Mouse (Mus musculus) heart, postnatal 0 days (tissue): ENCODE measurements around the gene Gm10643. TPM values are rescaled to one million over a fixed set of nuclear protein-coding genes. Genes with fewer than 3 reads are reported as not detected.
A peak's percentile ranks its signal among the peaks of the same experiment; 100 is the strongest.

Source experiments
- ATAC-seq: fragments of 200-750 bp; cut with Nextera tagmentation; 2 replicates; pipeline ENCODE4 v1.8.0; 2017; ENCODE audit warnings: low read depth, moderate number of reproducible peaks, moderate library complexity; ENCODE audit not compliant: insufficient read depth
- DNase-seq: peaks from one replicate; pipeline ENCODE4 v3.0.0-alpha.2; 2016; ENCODE audit warnings: low spot score
- H3K27ac ChIP-seq: fragments of 300-500 bp; sonication (generic); 2 replicates; pipeline ENCODE4 v1.5.1; 2014; ENCODE audit warnings: low read depth, mild to moderate bottlenecking
- H3K27me3 ChIP-seq: fragments of 300-500 bp; sonication (generic); 2 replicates; pipeline ENCODE4 v1.6.1; 2014; ENCODE audit warnings: low read length, mixed read lengths; ENCODE audit not compliant: control insufficient read depth, insufficient read depth
- H3K36me3 ChIP-seq: fragments of 300-500 bp; sonication (generic); replicated peaks from 2 replicates; pipeline ENCODE4 v1.6.1; 2014; ENCODE audit warnings: low read length, mixed read lengths; ENCODE audit not compliant: control insufficient read depth, insufficient read depth
- H3K4me1 ChIP-seq: fragments of 300-500 bp; sonication (generic); 2 replicates; pipeline ENCODE4 v1.6.1; 2014; ENCODE audit warnings: antibody characterized with exemption; ENCODE audit not compliant: control insufficient read depth, insufficient read depth
- H3K4me2 ChIP-seq: fragments of 300-500 bp; sonication (generic); 2 replicates; pipeline ENCODE4 v1.6.1; 2014; ENCODE audit warnings: low read depth, mild to moderate bottlenecking, low read length, moderate library complexity
- H3K4me3 ChIP-seq: fragments of 300-500 bp; sonication (generic); 2 replicates; pipeline ENCODE4 v1.5.1; 2014; ENCODE audit warnings: low read depth, low read length
- H3K9ac ChIP-seq: fragments of 300-500 bp; sonication (generic); replicated peaks from 2 replicates; pipeline ENCODE4 v1.6.1; 2014; ENCODE audit warnings: low read depth, low read length, mixed read lengths
- H3K9me3 ChIP-seq: fragments of 300-500 bp; sonication (generic); replicated peaks from 2 replicates; pipeline ENCODE4 v1.6.1; 2016; ENCODE audit warnings: low read length; ENCODE audit not compliant: control insufficient read depth
- CTCF ChIP-seq: IDR thresholded peaks from 2 replicates; pipeline ENCODE4 v1.5.1; 2016; ENCODE audit warnings: antibody characterized with exemption, control low read depth, low read depth
- EP300 ChIP-seq: IDR thresholded peaks from 2 replicates; pipeline ENCODE4 v1.6.1; 2016; ENCODE audit warnings: antibody characterized with exemption, low read depth
- WGBS: fragments of 180-500 bp; shearing (Covaris S2); extraction: QIAGEN DNeasy Blood & Tissue Kit; methylation state at CpG from one replicate; pipeline ENCODE4 v1.1.7; 2014; 5-methylcytosine and 5-hydroxymethylcytosine counted together
- polyA plus RNA-seq: library from polyadenylated mRNA; unstranded; fragments of >200 nt; fragmentation: Nextera tagmentation; extraction: Ambion mirVana; gene quantifications from 2 replicates; pipeline ENCODE4 v1.2.1, GENCODE M21; 2015
- total RNA-seq: library from RNA; depleted of rRNA; stranded (reverse); fragments of >200 nt; gene quantifications from 2 replicates; pipeline ENCODE4 v1.2.3, GENCODE M21; 2014; ENCODE audit warnings: low replicate concordance

The Gm10643 gene
- total and polyA plus RNA-seq, 2 experiments from 2014 or later = 1.7 to 3.8 TPM

DNA sequence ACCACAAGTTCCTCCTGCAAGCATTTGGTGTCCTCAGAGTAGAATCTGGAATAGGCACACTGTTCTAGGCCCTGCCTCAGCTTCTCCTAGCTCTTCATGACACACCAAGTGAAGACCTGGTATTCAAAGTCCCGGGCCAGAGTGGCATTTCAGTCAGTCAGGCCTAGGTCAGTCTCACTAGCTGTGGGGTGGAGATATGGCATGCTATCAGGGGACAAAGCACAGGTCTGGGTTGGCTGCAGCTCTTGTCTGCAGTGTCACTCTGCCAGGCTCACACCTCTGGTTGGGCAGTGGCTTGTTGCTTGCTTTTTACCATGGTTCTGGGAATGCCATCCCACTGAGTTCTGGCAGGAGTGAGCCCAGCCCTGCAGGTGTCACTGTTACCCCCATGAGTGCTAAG lies 11.5 kb upstream of the Gm10643 start:
- no peaks in the 10 kb centered on the region for H3K27me3 ChIP-seq
- no peak for DNase-seq
- 44% methylated on average over 1 of the region's 1 CpGs for WGBS
- H3K27ac ChIP-seq = no peak overlapping the region
- no peak overlapping the region for H3K4me3 ChIP-seq
- no peak for ATAC-seq
- no peak overlapping the region for H3K4me2 ChIP-seq
- H3K9ac ChIP-seq = no peak overlapping the region
- no peak for TF ChIP-seq EP300
- TF ChIP-seq CTCF = no peak
- H3K36me3 ChIP-seq = peaks cover 10% of the 10 kb centered on the region; the same call in 1 of the 2 replicates
- no peaks in the 10 kb centered on the region for H3K9me3 ChIP-seq
- peaks cover 13% of the 10 kb centered on the region for H3K4me1 ChIP-seq

DNA sequence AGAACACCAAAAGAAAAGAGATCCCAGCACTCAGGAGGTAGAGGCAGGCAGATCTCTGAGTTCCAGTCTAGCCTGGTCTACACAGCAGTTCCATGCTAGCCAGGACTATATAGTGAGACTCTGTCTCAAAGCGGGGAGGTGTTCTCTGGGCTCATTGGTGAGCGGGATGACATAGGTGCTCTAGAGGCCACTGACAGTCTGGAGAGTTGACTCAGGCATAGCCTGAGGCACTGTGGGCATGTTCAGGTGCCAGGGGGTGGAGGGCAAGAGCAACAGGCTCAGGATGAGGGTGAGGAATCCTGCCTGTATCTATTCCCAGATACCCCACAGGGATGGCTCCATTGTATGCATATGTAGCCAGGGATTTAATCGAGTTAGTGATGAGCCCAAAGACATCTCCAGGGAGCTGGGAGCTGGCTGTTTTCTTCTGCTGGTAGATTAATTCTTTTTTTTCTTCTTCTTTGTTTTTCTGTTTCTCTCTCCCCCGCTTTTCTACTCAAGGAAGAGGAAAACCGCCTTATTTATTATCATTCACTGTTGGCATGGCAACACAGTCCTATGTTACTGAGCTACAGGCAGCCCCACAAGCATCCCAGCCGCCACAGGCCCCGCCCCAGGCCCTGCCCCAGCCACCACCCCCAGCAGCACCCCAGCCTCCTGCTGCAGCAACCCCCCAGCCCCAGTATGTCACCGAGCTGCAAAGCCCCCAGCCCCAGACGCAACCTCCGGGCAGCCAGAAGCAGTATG lies 8.5 kb upstream of the Gm10643 start:
- no peak for ATAC-seq

GRCm38 (mm10) chr8:84072321-84072720 lies 7.4 kb upstream of the Gm10643 start:
- TF ChIP-seq EP300 = no peak
- TF ChIP-seq CTCF = no peak

More for the DNA sequence above, 8.5 kb upstream of the Gm10643 start:
- Histone ChIP-seq H3K27me3 (no peaks in the 10 kb centered on the region), H3K4me3 (no peak overlapping the region), H3K9me3 (no peaks in the 10 kb centered on the region), H3K4me1 (peaks cover 35% of the 10 kb centered on the region), H3K4me2 (no peak overlapping the region), H3K9ac (no peak overlapping the region), H3K36me3 (no peaks in the 10 kb centered on the region; the same call in 1 of the 2 replicates), H3K27ac (no peak overlapping the region)
- TF ChIP-seq EP300 (no peak), CTCF (no peak)
- 69% methylated on average over 9 of the region's 10 CpGs for WGBS
- no peak for DNase-seq

DNA sequence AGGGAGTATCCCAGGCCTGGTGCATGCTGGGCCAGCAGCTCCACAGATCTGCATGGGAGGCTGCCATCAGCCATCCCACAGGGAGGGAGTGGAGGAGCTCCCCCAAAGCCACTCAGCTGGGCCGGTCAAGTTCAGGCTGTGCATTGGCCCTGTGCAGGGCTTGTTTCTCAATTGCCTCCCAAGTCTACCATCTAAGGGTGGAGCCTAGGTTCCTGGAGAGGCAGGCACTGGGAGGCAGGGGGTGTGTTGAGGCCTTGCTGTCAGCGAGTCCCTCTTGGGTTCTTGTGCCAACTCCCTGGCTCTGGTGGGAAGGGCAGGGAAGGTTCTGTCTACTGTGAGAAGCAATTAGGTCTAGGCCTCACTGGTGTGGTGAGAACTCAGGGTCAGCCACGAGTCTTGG lies 7.0 kb upstream of the Gm10643 start:
- ATAC-seq (no peak), DNase-seq (no peak)
- TF ChIP-seq EP300 (no peak), CTCF (no peak)
- no peaks in the 10 kb centered on the region for H3K27me3 ChIP-seq
- H3K36me3 ChIP-seq = no peaks in the 10 kb centered on the region; the same call in 1 of the 2 replicates
- WGBS = 40% methylated on average over 3 of the region's 3 CpGs
- no peak overlapping the region for H3K9ac ChIP-seq
- no peak overlapping the region for H3K4me2 ChIP-seq
- no peak overlapping the region for H3K27ac ChIP-seq
- H3K9me3 ChIP-seq = no peaks in the 10 kb centered on the region
- peaks cover 44% of the 10 kb centered on the region for H3K4me1 ChIP-seq
- no peak overlapping the region for H3K4me3 ChIP-seq

More at GRCm38 (mm10) chr8:84072321-84072720, 7.4 kb upstream of the Gm10643 start:
- Histone ChIP-seq H3K27me3 (no peaks in the 10 kb centered on the region), H3K9ac (no peak overlapping the region), H3K9me3 (no peaks in the 10 kb centered on the region), H3K36me3 (no peaks in the 10 kb centered on the region; the same call in 1 of the 2 replicates), H3K4me3 (no peak overlapping the region), H3K4me1 (peaks cover 44% of the 10 kb centered on the region), H3K27ac (no peak overlapping the region), H3K4me2 (no peak overlapping the region)
- no peak for DNase-seq
- ATAC-seq = no peak
- WGBS = 87% methylated on average over 10 of the region's 10 CpGs

- DNase-seq (peak; percentile 37), ATAC-seq (no peak)
- Histone ChIP-seq H3K36me3 (no peaks in the 10 kb centered on the region; the same call in 1 of the 2 replicates), H3K4me2 (no peak overlapping the region), H3K9ac (no peak overlapping the region), H3K9me3 (no peaks in the 10 kb centered on the region), H3K4me1 (peaks cover 44% of the 10 kb centered on the region), H3K4me3 (no peak overlapping the region), H3K27ac (no peak overlapping the region), H3K27me3 (no peaks in the 10 kb centered on the region)
- TF ChIP-seq EP300 = no peak
- TF ChIP-seq CTCF = no peak
- WGBS = 35% methylated on average over 2 of the region's 2 CpGs
These were observed 5.7 kb upstream of the Gm10643 start for GRCm38 (mm10) chr8:84070667-84071066.
